Mouse (Mus musculus): Measurements from ENCODE around the gene Srebf2.

GRCm38 (mm10) chr15:82186131-82186530, 39.1 kb downstream of the Srebf2 start:
- TF ChIP-seq CTCF (IDR thresholded peaks at IDR 0.05; ENCODE audit: borderline replicate concordance, insufficient read depth, low read depth, low read length) (no peak), POLR2A (IDR thresholded peaks at IDR 0.05; ENCODE audit: borderline replicate concordance, insufficient read depth, low read length) (no peak)
